Mouse (Mus musculus) heart, embryonic 12.5 days (tissue): ENCODE data around the gene Os9. TPM values are rescaled to one million over a fixed set of nuclear protein-coding genes. Genes with fewer than 3 reads are reported as not detected.
"Not testable (repeated sequence)": the region's sequence is repeated elsewhere in the genome, so short reads cannot be mapped to it uniquely, and the experiment has no call there.

Source experiments
- ATAC-seq: fragments of 200-750 bp; cut with Nextera tagmentation; 2 replicates; pipeline ENCODE4 v1.8.0; 2017; ENCODE audit warnings: moderate TSS enrichment, moderate library complexity; ENCODE audit not compliant: insufficient number of reproducible peaks, low FRiP score
- H3K27ac ChIP-seq: fragments of 300-500 bp; sonication (generic); 2 replicates; pipeline ENCODE4 v1.5.1; 2016; ENCODE audit warnings: mild to moderate bottlenecking, moderate library complexity; ENCODE audit not compliant: poor library complexity, severe bottlenecking
- H3K27me3 ChIP-seq: fragments of 300-500 bp; sonication (generic); replicated peaks from 2 replicates; pipeline ENCODE4 v1.6.1; 2016; ENCODE audit warnings: mild to moderate bottlenecking, moderate library complexity
- H3K36me3 ChIP-seq: fragments of 300-500 bp; sonication (generic); 2 replicates; pipeline ENCODE4 v1.6.1; 2016; ENCODE audit warnings: mild to moderate bottlenecking, moderate library complexity
- H3K4me1 ChIP-seq: fragments of 300-500 bp; sonication (generic); replicated peaks from 2 replicates; pipeline ENCODE4 v1.6.1; 2016; ENCODE audit warnings: mild to moderate bottlenecking
- H3K4me2 ChIP-seq: fragments of 300-500 bp; sonication (generic); 2 replicates; pipeline ENCODE4 v1.6.1; 2016; ENCODE audit warnings: mild to moderate bottlenecking, moderate library complexity
- H3K4me3 ChIP-seq: fragments of 300-500 bp; sonication (generic); 2 replicates; pipeline ENCODE4 v1.5.1; 2016; ENCODE audit warnings: mild to moderate bottlenecking
- H3K9ac ChIP-seq: fragments of 300-500 bp; sonication (generic); 2 replicates; pipeline ENCODE4 v1.6.1; 2016; ENCODE audit warnings: mild to moderate bottlenecking, moderate library complexity
- H3K9me3 ChIP-seq: fragments of 300-500 bp; sonication (generic); replicated peaks from 2 replicates; pipeline ENCODE4 v1.6.1; 2016; ENCODE audit warnings: mild to moderate bottlenecking, moderate library complexity
- WGBS: fragments of 180-500 bp; shearing (Covaris S2); methylation state at CpG from one replicate; pipeline ENCODE4 v1.1.7; 2016; 5-methylcytosine and 5-hydroxymethylcytosine counted together
- polyA plus RNA-seq: library from polyadenylated mRNA; unstranded; fragments of >200 nt; fragmentation: Nextera tagmentation; extraction: Ambion mirVana; gene quantifications from 2 replicates; pipeline ENCODE4 v1.2.1, GENCODE M21; 2016

Gene Os9
- polyA plus RNA-seq, 1 experiment from 2014 or later = 52.4 TPM

DNA sequence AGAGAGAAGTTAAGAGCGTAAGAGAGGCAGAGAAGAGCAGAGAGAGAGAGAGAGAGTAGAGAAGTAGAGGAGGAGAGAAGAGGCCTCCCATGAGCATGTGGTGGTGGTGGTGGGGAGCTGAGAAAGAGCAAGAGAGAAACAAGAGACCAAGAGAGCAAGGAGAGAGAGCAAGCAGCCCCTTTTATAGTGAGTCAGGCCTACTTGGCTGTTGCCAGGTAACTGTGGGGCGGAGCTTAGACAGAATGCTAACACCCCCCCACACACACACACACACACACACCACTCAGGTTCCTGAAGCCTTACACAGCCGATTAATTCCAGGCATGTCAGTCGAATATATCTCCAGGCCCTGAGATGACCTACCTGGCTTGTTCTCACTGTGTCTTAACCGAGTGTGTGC lies 24.4 kb upstream of the Os9 start:
- H3K27me3 ChIP-seq = no peaks in the 10 kb centered on the region
- no peak overlapping the region for H3K4me2 ChIP-seq
- 70% methylated on average over 5 of the region's 5 CpGs for WGBS
- H3K9me3 ChIP-seq = no peaks in the 10 kb centered on the region
- no peak overlapping the region for H3K9ac ChIP-seq
- no peak overlapping the region for H3K4me3 ChIP-seq
- no peaks in the 10 kb centered on the region for H3K4me1 ChIP-seq
- no peak for ATAC-seq
- H3K36me3 ChIP-seq = no peaks in the 10 kb centered on the region
- H3K27ac ChIP-seq = no peak overlapping the region

DNA sequence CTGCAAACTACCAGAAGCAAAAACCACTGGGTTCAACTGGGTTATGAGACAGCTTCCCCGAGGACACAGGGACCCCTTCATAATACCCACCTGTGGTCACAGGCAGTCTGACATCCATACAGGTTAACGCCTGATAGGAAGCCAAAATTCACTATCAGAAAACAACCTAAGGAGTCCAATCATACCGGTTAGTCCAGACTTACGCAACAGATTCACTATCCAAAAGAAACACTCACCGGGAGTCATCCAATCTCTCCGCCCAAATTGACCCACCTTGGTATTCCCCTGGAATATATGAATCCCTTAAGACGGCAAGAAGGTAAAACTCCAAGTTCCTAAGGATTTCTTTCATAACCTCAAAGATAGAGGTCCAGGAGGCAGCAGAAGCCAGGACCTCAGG lies 23.6 kb upstream of the Os9 start:
- WGBS = 80% methylated on average over 7 of the region's 7 CpGs
- Histone ChIP-seq H3K9ac (no peak overlapping the region), H3K27me3 (no peaks in the 10 kb centered on the region), H3K36me3 (no peaks in the 10 kb centered on the region), H3K27ac (no peak overlapping the region), H3K4me3 (no peak overlapping the region), H3K4me2 (no peak overlapping the region), H3K4me1 (no peaks in the 10 kb centered on the region), H3K9me3 (no peaks in the 10 kb centered on the region)
- no peak for ATAC-seq

DNA sequence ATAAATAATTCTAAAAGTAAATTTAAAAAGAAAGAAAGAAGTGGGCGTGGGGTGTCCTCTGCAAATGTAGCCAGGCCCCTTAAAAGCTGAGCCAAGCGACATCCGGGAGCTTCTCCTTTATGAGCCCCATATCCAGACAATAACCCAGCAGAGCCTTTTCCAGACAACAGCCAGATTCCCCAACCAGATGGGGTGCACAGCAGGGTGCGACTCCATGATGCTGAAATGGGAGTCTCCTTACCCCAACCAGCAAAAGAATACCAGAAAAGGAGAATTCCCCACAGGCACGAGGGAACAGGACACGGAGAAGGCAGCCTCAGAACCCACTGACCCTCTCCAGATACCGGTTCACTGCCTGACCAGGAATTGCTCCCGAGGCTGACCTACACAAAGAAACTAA lies 22.3 kb upstream of the Os9 start:
- H3K9ac ChIP-seq = no peak overlapping the region
- ATAC-seq = no peak
- 82% methylated on average over 8 of the region's 8 CpGs for WGBS
- H3K36me3 ChIP-seq = no peaks in the 10 kb centered on the region
- no peaks in the 10 kb centered on the region for H3K4me1 ChIP-seq
- no peak overlapping the region for H3K4me3 ChIP-seq
- no peak overlapping the region for H3K4me2 ChIP-seq
- no peak overlapping the region for H3K27ac ChIP-seq
- no peaks in the 10 kb centered on the region for H3K9me3 ChIP-seq
- no peaks in the 10 kb centered on the region for H3K27me3 ChIP-seq

DNA sequence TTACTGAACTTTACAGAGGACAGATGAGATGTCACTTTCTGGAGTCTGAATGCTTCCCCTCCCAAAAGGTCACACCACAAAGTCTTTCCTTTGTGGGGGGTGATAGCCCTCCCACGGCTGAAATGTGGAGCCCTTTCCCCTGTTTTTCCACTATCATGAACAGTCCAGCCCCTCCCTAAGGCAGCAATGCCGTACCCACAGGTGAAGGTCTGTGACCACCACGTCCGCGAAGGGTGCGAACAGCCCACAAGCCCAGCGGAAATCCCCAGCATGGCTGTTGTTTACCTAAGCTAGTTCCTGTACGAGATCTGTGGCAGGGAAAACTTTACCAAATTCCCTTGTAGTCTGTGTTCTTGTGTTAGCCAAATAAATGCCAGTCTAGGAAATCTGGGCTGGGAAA lies 20.6 kb upstream of the Os9 start:
- H3K4me3 ChIP-seq = no peak overlapping the region
- no peak overlapping the region for H3K4me2 ChIP-seq
- H3K4me1 ChIP-seq = no peaks in the 10 kb centered on the region
- no peaks in the 10 kb centered on the region for H3K9me3 ChIP-seq
- no peak overlapping the region for H3K27ac ChIP-seq
- no peaks in the 10 kb centered on the region for H3K27me3 ChIP-seq
- H3K9ac ChIP-seq = no peak overlapping the region
- no peak for ATAC-seq
- no peaks in the 10 kb centered on the region for H3K36me3 ChIP-seq
- WGBS = 64% methylated on average over 8 of the region's 8 CpGs

DNA sequence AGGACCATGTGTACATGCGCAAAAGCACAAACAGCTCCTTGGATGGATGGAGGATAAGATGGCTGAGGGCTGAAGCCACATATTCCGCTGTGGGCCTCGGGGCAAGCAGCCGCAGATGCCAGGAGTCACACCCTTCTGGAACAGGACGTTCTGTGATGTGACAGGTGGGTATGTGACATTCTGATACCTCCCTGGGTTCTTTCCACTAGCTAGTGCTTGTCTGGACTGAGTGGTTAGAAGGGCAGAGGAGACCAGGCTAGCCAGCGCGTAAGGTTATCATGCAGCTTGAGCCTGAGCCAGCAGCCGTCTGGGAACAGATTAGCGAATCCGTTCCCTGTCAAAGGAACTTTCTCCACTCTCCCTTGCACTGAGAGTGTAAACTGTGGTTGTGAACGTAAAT lies 20.0 kb upstream of the Os9 start:
- Histone ChIP-seq H3K9me3 (no peaks in the 10 kb centered on the region), H3K36me3 (no peaks in the 10 kb centered on the region), H3K4me1 (no peaks in the 10 kb centered on the region), H3K9ac (no peak overlapping the region), H3K27me3 (no peaks in the 10 kb centered on the region), H3K4me2 (no peak overlapping the region), H3K4me3 (no peak overlapping the region), H3K27ac (no peak overlapping the region)
- 72% methylated on average over 11 of the region's 11 CpGs for WGBS
- ATAC-seq = no peak

DNA sequence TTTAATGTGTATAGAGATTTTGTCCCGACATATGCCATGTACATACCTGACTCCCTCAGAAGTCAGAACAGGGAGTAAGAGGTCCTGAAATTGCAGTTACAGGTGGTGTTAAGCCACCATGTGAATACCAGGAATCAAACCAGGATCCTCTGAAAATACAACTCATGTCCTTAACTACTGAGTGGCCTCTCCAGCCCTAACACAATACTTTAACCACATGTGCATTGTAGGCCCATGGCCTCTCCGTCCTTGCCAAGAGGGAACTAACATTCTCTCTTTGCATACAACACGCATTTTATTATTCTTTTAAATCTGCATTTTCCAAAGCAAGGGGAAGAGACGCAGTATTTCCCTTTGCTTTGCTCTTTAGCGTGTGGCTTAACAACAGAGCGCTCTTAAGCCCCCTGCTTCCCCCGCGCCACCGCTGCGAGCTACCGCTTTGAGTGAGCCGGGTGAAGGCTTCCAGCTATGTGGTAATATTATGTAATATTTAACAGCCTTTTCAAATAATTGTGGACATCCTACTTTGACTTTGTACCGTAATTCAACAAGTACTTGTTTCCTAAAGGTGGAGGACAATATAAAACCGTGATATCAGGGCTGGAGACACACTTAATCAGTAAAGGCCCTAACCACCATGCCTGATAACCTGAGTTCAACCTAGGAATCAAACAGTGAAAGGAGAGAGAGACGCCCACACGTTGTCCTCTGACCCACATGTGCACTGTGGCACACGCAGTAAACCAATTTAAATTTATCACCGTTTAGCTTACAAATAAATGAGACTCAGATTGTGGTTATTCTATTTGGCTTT lies 17.6 kb upstream of the Os9 start:
- Histone ChIP-seq H3K9me3 (no peaks in the 10 kb centered on the region), H3K4me1 (peaks cover 5% of the 10 kb centered on the region; the same call in 1 of the 2 replicates), H3K4me3 (no peak overlapping the region), H3K9ac (no peak overlapping the region), H3K27ac (no peak overlapping the region), H3K36me3 (no peaks in the 10 kb centered on the region), H3K27me3 (no peaks in the 10 kb centered on the region), H3K4me2 (no peak overlapping the region)
- no peak for ATAC-seq
- 85% methylated on average over 18 of the region's 18 CpGs for WGBS

DNA sequence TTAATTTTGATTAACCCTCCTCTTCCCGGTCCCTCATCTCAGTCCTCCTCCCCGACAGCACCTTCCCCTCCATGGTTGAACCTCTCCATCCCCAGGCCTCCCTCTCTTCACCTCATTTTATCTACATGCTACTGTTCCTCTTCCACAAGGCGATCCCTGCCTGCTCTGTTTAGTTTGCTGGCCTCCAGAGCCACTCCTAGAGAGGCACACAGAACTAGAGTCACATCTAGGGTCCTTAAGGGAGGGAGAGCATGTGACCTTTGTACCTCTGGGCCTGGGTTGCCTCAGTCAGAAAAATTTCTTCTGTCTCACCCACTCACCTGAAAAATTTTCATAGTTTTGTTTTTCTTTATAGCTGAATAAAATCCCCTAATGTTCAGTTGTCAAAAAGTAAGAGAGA lies 17.0 kb upstream of the Os9 start:
- WGBS = 73% methylated on average over 3 of the region's 3 CpGs

DNA sequence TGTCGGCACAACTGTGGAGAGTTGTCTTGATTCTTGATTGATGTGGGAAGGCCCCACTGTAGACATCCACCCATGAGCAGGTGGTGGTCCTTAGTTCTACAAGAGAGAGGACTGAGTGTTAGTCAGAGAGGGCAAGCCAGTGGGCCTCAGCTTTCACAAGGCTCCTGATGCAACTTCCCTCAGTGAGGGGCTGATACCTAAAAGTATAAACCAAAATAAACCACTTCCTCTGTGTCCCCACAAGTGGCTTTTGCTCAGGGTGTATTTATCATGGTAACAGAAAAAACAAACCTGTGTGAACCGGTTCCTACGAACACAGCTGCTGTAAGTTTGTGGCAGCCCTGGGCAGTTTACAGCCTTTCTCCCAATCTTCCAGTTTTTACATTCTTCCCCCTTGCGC lies 15.6 kb upstream of the Os9 start:
- WGBS = 82% methylated on average over 4 of the region's 4 CpGs
- H3K27me3 ChIP-seq = no peaks in the 10 kb centered on the region
- no peak overlapping the region for H3K27ac ChIP-seq
- no peaks in the 10 kb centered on the region for H3K9me3 ChIP-seq
- no peak overlapping the region for H3K4me3 ChIP-seq
- H3K36me3 ChIP-seq = no peaks in the 10 kb centered on the region
- H3K4me2 ChIP-seq = no peak overlapping the region
- H3K9ac ChIP-seq = no peak overlapping the region
- no peak for ATAC-seq
- H3K4me1 ChIP-seq = peaks cover 5% of the 10 kb centered on the region; the same call in 1 of the 2 replicates

More for the DNA sequence above, 17.0 kb upstream of the Os9 start:
- peaks cover 5% of the 10 kb centered on the region; the same call in 1 of the 2 replicates for H3K4me1 ChIP-seq
- H3K27ac ChIP-seq = no peak overlapping the region
- no peaks in the 10 kb centered on the region for H3K36me3 ChIP-seq
- no peak overlapping the region for H3K4me2 ChIP-seq
- no peak overlapping the region for H3K4me3 ChIP-seq
- ATAC-seq = no peak
- H3K9me3 ChIP-seq = no peaks in the 10 kb centered on the region
- no peaks in the 10 kb centered on the region for H3K27me3 ChIP-seq
- H3K9ac ChIP-seq = no peak overlapping the region

DNA sequence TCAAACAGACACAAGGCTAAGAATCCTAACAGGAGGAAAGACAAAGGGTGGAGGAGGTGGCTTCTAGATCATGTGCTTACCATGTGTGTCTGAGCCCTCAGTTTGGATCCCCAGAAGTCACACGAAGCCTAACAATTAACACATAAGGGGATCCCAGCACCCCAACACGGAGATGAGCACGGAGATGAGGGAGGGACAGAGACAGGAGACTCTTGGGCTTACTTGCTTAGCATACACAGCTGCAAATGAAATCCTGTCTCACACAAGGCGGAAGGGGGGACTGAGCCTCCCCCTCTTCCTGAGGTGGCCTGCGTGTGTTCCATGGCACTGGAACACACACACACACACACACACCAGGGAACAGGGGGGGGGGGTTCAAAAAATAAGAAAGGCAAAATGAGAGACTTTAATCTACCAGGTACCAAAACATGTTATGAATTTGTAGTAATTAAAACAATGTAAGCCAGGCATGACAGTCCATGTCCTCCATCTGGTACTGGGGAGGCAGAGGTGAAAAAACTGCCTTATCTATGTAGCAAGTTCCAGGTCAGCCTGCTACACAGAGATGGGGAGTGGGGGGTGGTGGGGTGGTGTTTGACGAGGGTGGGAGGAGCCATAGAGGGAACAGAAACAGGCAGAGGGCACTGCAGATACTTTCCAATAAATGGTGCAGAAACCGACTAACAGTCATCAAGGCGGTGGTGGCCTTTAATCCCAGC lies 14.3 kb upstream of the Os9 start:
- no peak overlapping the region for H3K4me2 ChIP-seq
- no peaks in the 10 kb centered on the region for H3K9me3 ChIP-seq
- H3K27me3 ChIP-seq = 0 out of 2 replicates have a peak, but pooled peaks cover 4% of the 10 kb centered on the region
- WGBS = 35% methylated on average over 8 of the region's 8 CpGs
- no peaks in the 10 kb centered on the region for H3K36me3 ChIP-seq
- H3K4me1 ChIP-seq = peaks cover 5% of the 10 kb centered on the region; the same call in 1 of the 2 replicates
- no peak overlapping the region for H3K27ac ChIP-seq
- H3K9ac ChIP-seq = no peak overlapping the region
- peak; percentile 52; the same call in 1 of the 2 replicates for ATAC-seq
- H3K4me3 ChIP-seq = no peak overlapping the region

DNA sequence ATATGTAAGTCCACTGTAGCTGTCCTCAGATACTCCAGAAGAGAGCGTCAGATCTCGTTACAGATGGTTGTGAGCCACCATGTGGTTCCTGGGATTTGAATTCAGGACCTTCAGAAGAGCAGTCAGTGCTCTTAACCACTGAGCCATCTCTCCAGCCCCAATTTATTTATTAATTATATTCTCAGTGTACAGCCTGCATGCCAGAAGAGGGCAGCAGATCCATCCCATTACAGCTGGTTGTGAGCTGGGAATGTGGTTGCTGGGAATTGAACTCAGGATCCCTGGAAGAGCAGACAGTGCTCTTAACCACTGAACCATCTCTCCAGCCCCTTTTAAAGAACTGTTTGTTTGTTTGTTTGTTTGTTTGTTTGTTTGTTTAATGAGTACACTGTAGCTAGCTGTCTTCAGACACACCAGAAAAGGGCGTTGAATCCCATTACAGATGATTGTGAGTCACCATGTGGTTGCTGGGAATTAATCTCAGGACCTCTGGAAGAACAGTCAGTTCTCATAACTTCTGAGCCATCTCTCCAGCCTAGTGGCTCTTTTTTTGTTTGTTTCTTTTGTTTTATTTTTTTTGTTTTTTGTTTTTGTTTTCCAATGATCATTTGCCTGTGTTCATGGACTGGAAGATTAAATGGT lies 13.6 kb upstream of the Os9 start:
- ATAC-seq, H3K9ac ChIP-seq, H3K9me3 ChIP-seq, H3K4me3 ChIP-seq, H3K27me3 ChIP-seq, H3K36me3 ChIP-seq, H3K27ac ChIP-seq, H3K4me2 ChIP-seq, H3K4me1 ChIP-seq: not testable (repeated sequence)
- 83% methylated on average over 3 of the region's 3 CpGs for WGBS

DNA sequence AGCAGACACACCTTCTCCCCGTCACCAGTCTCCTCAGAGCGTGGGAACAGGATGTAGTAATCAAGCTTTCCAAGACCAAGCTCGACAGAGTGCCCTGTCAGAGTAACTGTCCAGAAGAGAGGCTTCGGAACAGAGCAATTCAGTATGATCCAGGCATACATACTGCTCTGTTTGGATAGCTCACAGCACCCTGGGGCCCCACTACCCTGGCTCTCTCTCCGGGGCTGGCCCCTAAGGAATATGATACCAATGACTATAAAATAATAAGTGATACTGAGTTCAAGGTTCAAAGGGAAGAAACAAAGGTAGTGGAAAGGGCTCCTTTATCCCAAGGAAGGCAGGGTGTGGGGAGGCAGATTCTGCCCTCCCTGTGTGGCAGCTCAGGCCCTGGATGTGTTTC lies 11.5 kb upstream of the Os9 start:
- H3K9ac ChIP-seq = no peak overlapping the region
- no peak overlapping the region for H3K4me2 ChIP-seq
- H3K27ac ChIP-seq = no peak overlapping the region
- no peaks in the 10 kb centered on the region for H3K9me3 ChIP-seq
- no peaks in the 10 kb centered on the region for H3K36me3 ChIP-seq
- peaks cover 5% of the 10 kb centered on the region; the same call in 1 of the 2 replicates for H3K4me1 ChIP-seq
- H3K27me3 ChIP-seq = 0 out of 2 replicates have a peak, but pooled peaks cover 4% of the 10 kb centered on the region
- 51% methylated on average over 5 of the region's 5 CpGs for WGBS
- ATAC-seq = no peak
- no peak overlapping the region for H3K4me3 ChIP-seq
